Comparison of ENCODE assay signal across 23 mouse cellular contexts in the genomic region with DNA sequence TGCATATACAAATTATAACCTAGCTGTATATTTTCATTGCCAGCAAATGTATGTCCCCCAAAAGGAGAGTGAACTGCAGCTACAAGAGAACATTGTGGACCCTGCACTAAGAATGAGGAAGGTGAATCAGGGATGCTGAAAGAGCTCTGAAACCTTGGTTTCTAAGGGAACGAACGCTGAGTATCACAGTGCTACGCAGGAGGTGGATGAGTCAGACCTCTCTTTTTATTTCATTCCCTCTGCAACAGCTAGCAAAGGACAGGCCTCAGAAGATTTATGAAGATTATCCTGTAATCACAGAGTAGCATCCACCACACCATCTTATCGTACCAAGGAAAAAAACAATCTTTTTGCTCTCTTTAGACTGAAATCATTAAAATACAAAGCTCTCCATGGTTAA. TPM values are rescaled to one million over a fixed set of nuclear protein-coding genes. Genes with fewer than 3 reads are reported as not detected.
DNase-seq lines count a peak whose midpoint lies in the region; ATAC-seq and TF ChIP-seq lines count a peak whose summit lies in the region.
"Had no signal": no experiment of that assay in that cellular context is flagged by ENCODE, and none has a peak within 500 bp of the region (broad histone marks: within the 10 kb centered on the region; RNA-seq: fewer than 3 reads in every experiment).

No protein-coding gene starts in this region.

- WGBS in forebrain, postnatal 0 days = 73% methylated on average over 4 of the region's 4 CpGs
- 58% methylated on average over 4 of the region's 4 CpGs for WGBS in forebrain, embryonic 16.5 days

- H3K9me3 ChIP-seq in forebrain, postnatal 0 days (ENCODE audit: low read length) = no peaks in the 10 kb centered on the region
- H3K9me3 ChIP-seq in forebrain, embryonic 16.5 days (ENCODE audit: control insufficient read depth, low read length) = no peaks in the 10 kb centered on the region
- H3K9me3 ChIP-seq: limb, embryonic 12.5 days; liver, embryonic 12.5 days; megakaryocyte, embryonic 14.5 days had no signal

- peak; percentile 3 for DNase-seq in forebrain, postnatal 0 days
- DNase-seq in left cerebral cortex, adult 11 months (ENCODE audit: low spot score) = peak; percentile 37
- no peak for DNase-seq in left cerebral cortex, postnatal 4 days
- DNase-seq in layer of hippocampus, adult 9-10 months (ENCODE audit: low spot score) = peak; percentile 6
- peak; percentile 8 to 11 for DNase-seq in left cerebral cortex, postnatal 36 days (ENCODE audit: low spot score in 2 of 2)
- no peak for DNase-seq in retina, embryonic 14.5 days (ENCODE audit: low spot score)
- DNase-seq: cerebellum, adult 11 months; cerebellum, postnatal 10 days; embryo, embryonic 11 days; gastrocnemius, postnatal 36 days; kidney, adult 11 months; lung, adult 2 months; midbrain, embryonic 14.5 days; spleen, adult 18-20 months; thymus, postnatal 36 days had no signal

- no peaks in the 10 kb centered on the region for H3K4me1 ChIP-seq in forebrain, postnatal 0 days (ENCODE audit: insufficient read depth)
- no peaks in the 10 kb centered on the region for H3K4me1 ChIP-seq in forebrain, embryonic 16.5 days (replicated peaks; ENCODE audit: control insufficient read depth, insufficient read depth, low read length)
- H3K4me1 ChIP-seq: limb, embryonic 12.5 days; liver, embryonic 12.5 days; megakaryocyte, embryonic 14.5 days had no signal

- intact Hi-C loops in left cerebral cortex, postnatal 4 days (cut with DNase I) = no loop called here
- intact Hi-C loops in left cerebral cortex, postnatal 36 days (cut with DNase I) = loop anchor here (2.0 kb wide), 1 partner anchor 50 kb away; a partner anchor contains a TSS

- H3K36me3 ChIP-seq in forebrain, postnatal 0 days (ENCODE audit: insufficient read depth) = no peaks in the 10 kb centered on the region
- no peaks in the 10 kb centered on the region for H3K36me3 ChIP-seq in forebrain, embryonic 16.5 days (ENCODE audit: control insufficient read depth, insufficient read depth)
- H3K36me3 ChIP-seq: limb, embryonic 12.5 days; liver, embryonic 12.5 days had no signal

- no peak overlapping the region for H3K4me2 ChIP-seq in forebrain, postnatal 0 days (ENCODE audit: low read depth)
- H3K4me2 ChIP-seq in forebrain, embryonic 16.5 days (ENCODE audit: low read length) = no peak overlapping the region
- H3K4me2 ChIP-seq: limb, embryonic 12.5 days; liver, embryonic 12.5 days had no signal

- TF ChIP-seq CTCF in forebrain, postnatal 0 days (IDR thresholded peaks at IDR 0.05; ENCODE audit: low read depth) = no peak

- no peak overlapping the region for H3K4me3 ChIP-seq in forebrain, postnatal 0 days (ENCODE audit: low read depth, low read length)
- no peak overlapping the region for H3K4me3 ChIP-seq in forebrain, embryonic 16.5 days (replicated peaks; ENCODE audit: low read length)
- H3K4me3 ChIP-seq: limb, embryonic 12.5 days; liver, embryonic 12.5 days; megakaryocyte, embryonic 14.5 days; myocyte had no signal

- no peak overlapping the region for H3K27ac ChIP-seq in forebrain, postnatal 0 days (ENCODE audit: low read depth, low read length)
- H3K27ac ChIP-seq in forebrain, embryonic 16.5 days (ENCODE audit: low read length) = no peak overlapping the region
- H3K27ac ChIP-seq: hindbrain, postnatal 0 days; limb, embryonic 12.5 days; liver, embryonic 12.5 days had no signal

- peak; percentile 36; the same call in 1 of the 2 replicates for ATAC-seq in forebrain, postnatal 0 days
- ATAC-seq in forebrain, embryonic 16.5 days = no peak
- no peak for ATAC-seq in erythroid progenitor cell, adult 5-6 weeks (replicated peaks; ENCODE audit: low FRiP score, poor library complexity, severe bottlenecking)
- ATAC-seq: hindbrain, postnatal 0 days; liver, embryonic 12.5 days had no signal

- no peak overlapping the region for H3K9ac ChIP-seq in forebrain, postnatal 0 days
- H3K9ac ChIP-seq in forebrain, embryonic 16.5 days (replicated peaks; ENCODE audit: low read depth, low read length) = no peak overlapping the region
- H3K9ac ChIP-seq: limb, embryonic 12.5 days; liver, embryonic 12.5 days had no signal

- H3K27me3 ChIP-seq in forebrain, postnatal 0 days (ENCODE audit: insufficient read depth, low read length) = no peaks in the 10 kb centered on the region
- H3K27me3 ChIP-seq in forebrain, embryonic 16.5 days (replicated peaks; ENCODE audit: control insufficient read depth, insufficient read depth, low read length) = no peaks in the 10 kb centered on the region
- H3K27me3 ChIP-seq: CH12.LX; limb, embryonic 12.5 days; liver, embryonic 12.5 days; megakaryocyte, embryonic 14.5 days had no signal

RNA-seq across cellular contexts. Expression of a gene that starts 50.2 kb away (rescaled TPM):
- total RNA-seq in forebrain, postnatal 0 days (2014; rRNA removed) = 97.5 and 129 TPM in 2 replicates
- 114 and 145 TPM in 2 replicates for polyA plus RNA-seq in forebrain, postnatal 0 days (2015; fragmentation: Nextera tagmentation; extraction: Ambion mirVana)
- polyA plus RNA-seq in forebrain, embryonic 16.5 days (2015; fragmentation: Nextera tagmentation; extraction: Ambion mirVana) = 166 and 190 TPM in 2 replicates
- 100 to 1,000 TPM; 132 to 140 TPM for total RNA-seq in left cerebral cortex, postnatal 4 days (2021)
- total RNA-seq in left cerebral cortex, postnatal 36 days (2021) = 100 to 1,000 TPM; 130 to 131 TPM
- 45.0 and 73.8 TPM in 2 replicates for total RNA-seq in erythroid progenitor cell, adult 5-6 weeks (2015; ENCODE audit: low replicate concordance)
- 87.5 and 96.4 TPM in 2 replicates for total RNA-seq in erythroid progenitor cell, adult 5-6 weeks (2017; ENCODE audit: low replicate concordance)

Comparison
In these comparisons a context has a peak if more than half of its experiments do, and no peak if none do; other contexts are left out.
1. DNase-seq: peak in forebrain, postnatal 0 days (single experiment), left cerebral cortex, adult 11 months (single experiment), layer of hippocampus, adult 9-10 months (single experiment) and left cerebral cortex, postnatal 36 days (2 of 2); none in left cerebral cortex, postnatal 4 days (single experiment) and retina, embryonic 14.5 days (single experiment).